Mouse (Mus musculus): ENCODE results near the gene Cryl1. TPM values are rescaled to one million over a fixed set of nuclear protein-coding genes. Genes with fewer than 3 reads are reported as not detected.

Cryl1 gene
- polyA plus RNA-seq (2012; rRNA removed) (5.9 and 7.4 TPM in 2 replicates), polyA plus RNA-seq (2014; fragmentation: Nextera tagmentation; extraction: Ambion mirVana) (6.0 and 8.3 TPM in 2 replicates)

DNA sequence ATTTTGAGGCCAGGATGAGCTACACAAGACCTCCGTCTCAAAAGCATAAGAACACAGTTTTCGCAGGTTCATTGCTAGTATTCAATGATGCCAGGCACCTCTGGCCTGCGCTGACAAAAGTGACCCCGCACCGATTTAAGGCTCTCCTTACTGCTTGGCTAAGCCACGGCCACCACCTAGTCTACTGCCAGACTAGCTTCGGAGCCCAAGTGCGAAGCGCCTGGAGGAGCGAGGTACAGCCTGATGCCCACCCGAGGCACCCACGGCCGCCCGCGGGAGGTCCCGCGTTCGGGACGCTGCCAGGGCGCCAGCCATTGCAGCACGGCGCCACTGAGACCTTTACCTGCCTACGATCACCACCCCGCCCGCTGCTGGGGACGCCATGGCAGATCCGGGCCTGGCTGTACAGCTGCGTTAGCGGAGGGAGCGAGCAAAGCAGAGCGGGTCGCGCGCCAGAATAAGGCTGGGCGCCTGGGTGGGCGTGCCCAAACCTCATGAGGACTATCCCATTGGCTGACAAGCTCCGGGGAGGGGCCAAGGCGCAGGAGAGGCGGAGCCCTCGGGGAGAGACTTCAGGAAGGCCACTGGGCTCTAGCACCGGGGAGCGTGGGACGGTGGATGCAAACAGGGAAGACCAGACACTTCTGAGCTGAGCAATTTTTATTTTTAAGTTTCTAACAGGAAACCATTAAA, at the start of gene Cryl1:
Gene Cryl1, minus strand, starts transcription at position 465 of the 693 bp plus-strand sequence.
- peak within 1 kb of the TSS; percentile 22 for H3K27ac ChIP-seq
- TF ChIP-seq EP300 (IDR thresholded peaks at IDR 0.05; ENCODE audit: low read depth), result no peak
- no peak for TF ChIP-seq CTCF (IDR thresholded peaks at IDR 0.05; ENCODE audit: low read depth)
- ATAC-seq (ENCODE audit: insufficient read depth), result peak; percentile 99

DNA sequence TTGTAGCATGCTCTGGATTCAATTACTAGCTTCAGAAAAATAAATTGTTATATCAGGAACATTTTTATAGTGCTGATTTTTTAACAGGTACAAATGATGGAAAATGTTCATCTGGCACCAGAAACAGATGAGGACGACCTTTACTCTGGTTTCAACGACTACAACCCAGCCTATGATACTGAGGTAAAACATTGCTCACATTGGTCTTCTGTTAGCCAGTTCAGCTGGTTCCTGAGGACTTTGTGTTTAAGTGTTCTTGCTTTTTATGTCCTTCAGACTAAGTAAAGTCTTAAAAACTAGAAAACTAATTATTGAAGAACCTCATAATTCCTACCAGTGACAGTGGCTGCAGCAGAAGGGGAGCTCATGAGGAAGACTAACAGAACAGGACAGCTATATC, 32.1 kb upstream of the Cryl1 start:
- Histone ChIP-seq H3K9ac (replicated peaks) (no peak overlapping the region), H3K4me1 (replicated peaks; ENCODE audit: control insufficient read depth in 2 of 2, insufficient read depth in 2 of 2, low read length in 1 of 2) (no peaks in the 10 kb centered on the region), H3K9me3 (ENCODE audit: control insufficient read depth, low read length) (no peaks in the 10 kb centered on the region), H3K4me2 (ENCODE audit: low read depth) (no peak overlapping the region), H3K27me3 (ENCODE audit: control insufficient read depth, insufficient read depth, low read length) (no peaks in the 10 kb centered on the region), H3K4me3 (ENCODE audit: insufficient read depth in 1 of 2, low read depth in 2 of 2, low read length in 2 of 2) (no peak overlapping the region), H3K27ac (no peak overlapping the region), H3K36me3 (replicated peaks; ENCODE audit: control insufficient read depth, insufficient read depth, low read depth) (no peaks in the 10 kb centered on the region)
- TF ChIP-seq EP300 (IDR thresholded peaks at IDR 0.05; ENCODE audit: low read depth), result no peak
- DNase-seq (ENCODE audit: low read depth in 3 of 3, low spot score in 3 of 3) (no peak), ATAC-seq (ENCODE audit: insufficient read depth) (no peak)
- 70% methylated on average over 2 of the region's 2 CpGs for WGBS (ENCODE audit: insufficient replicate concordance)

More for the DNA sequence above, at the start of gene Cryl1:
- Histone ChIP-seq H3K4me2 (ENCODE audit: low read depth) (peak within 1 kb of the TSS; percentile 91), H3K9ac (replicated peaks) (peak within 1 kb of the TSS; percentile 69), H3K27me3 (ENCODE audit: control insufficient read depth, insufficient read depth, low read length) (no peaks in the 10 kb centered on the region), H3K4me1 (replicated peaks; ENCODE audit: control insufficient read depth in 2 of 2, insufficient read depth in 2 of 2, low read length in 1 of 2) (peaks cover 3 to 13% of the 10 kb centered on the region in 2 experiments; a peak in 3 of 4 replicates), H3K4me3 (ENCODE audit: insufficient read depth in 1 of 2, low read depth in 2 of 2, low read length in 2 of 2) (peak within 1 kb of the TSS; percentile 65 to 74), H3K36me3 (replicated peaks; ENCODE audit: control insufficient read depth, insufficient read depth, low read depth) (no peaks in the 10 kb centered on the region), H3K9me3 (ENCODE audit: control insufficient read depth, low read length) (no peaks in the 10 kb centered on the region)
- DNase-seq (ENCODE audit: low read depth in 3 of 3, low spot score in 3 of 3), result peak; percentile 89 to 92 (median 91)
- 2% methylated on average over 43 of the region's 43 CpGs for WGBS (ENCODE audit: insufficient replicate concordance)

DNA sequence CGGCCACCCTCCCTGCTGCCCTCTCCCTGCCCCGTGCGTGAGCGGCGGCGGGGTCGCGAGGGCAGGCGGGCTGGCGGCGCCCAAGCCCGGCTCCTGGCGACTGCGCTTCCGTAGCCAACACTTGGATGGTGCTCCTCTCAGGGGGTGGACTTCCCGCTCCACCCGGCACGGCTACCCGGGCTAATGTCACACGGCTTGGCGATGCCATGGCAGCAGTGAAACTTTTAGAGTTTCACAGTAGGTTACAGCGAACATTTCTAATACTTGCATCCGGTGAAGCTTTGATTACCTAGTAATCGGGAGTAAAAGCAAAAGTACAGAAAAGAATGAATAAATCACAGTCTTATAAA, 25.9 kb upstream of the Cryl1 start:
- peak; percentile 73 for ATAC-seq (ENCODE audit: insufficient read depth)
- Histone ChIP-seq H3K9me3 (ENCODE audit: control insufficient read depth, low read length) (no peaks in the 10 kb centered on the region), H3K36me3 (replicated peaks; ENCODE audit: control insufficient read depth, insufficient read depth, low read depth) (no peaks in the 10 kb centered on the region), H3K4me3 (ENCODE audit: insufficient read depth in 1 of 2, low read depth in 2 of 2, low read length in 2 of 2) (peak overlapping the region; percentile 66 to 75), H3K4me1 (replicated peaks; ENCODE audit: control insufficient read depth in 2 of 2, insufficient read depth in 2 of 2, low read length in 1 of 2) (peaks cover 2 to 4% of the 10 kb centered on the region in 2 experiments; a peak in 2 of 4 replicates), H3K27ac (no peak overlapping the region), H3K4me2 (ENCODE audit: low read depth) (peak overlapping the region; percentile 87), H3K9ac (replicated peaks) (peak overlapping the region; percentile 46), H3K27me3 (ENCODE audit: control insufficient read depth, insufficient read depth, low read length) (no peaks in the 10 kb centered on the region)
- under 1% methylated on average over 24 of the region's 24 CpGs for WGBS (ENCODE audit: insufficient replicate concordance)
- TF ChIP-seq EP300 (IDR thresholded peaks at IDR 0.05; ENCODE audit: low read depth) (no peak), CTCF (IDR thresholded peaks at IDR 0.05; ENCODE audit: low read depth) (no peak)
- no peak for DNase-seq (ENCODE audit: low read depth in 3 of 3, low spot score in 3 of 3)

DNA sequence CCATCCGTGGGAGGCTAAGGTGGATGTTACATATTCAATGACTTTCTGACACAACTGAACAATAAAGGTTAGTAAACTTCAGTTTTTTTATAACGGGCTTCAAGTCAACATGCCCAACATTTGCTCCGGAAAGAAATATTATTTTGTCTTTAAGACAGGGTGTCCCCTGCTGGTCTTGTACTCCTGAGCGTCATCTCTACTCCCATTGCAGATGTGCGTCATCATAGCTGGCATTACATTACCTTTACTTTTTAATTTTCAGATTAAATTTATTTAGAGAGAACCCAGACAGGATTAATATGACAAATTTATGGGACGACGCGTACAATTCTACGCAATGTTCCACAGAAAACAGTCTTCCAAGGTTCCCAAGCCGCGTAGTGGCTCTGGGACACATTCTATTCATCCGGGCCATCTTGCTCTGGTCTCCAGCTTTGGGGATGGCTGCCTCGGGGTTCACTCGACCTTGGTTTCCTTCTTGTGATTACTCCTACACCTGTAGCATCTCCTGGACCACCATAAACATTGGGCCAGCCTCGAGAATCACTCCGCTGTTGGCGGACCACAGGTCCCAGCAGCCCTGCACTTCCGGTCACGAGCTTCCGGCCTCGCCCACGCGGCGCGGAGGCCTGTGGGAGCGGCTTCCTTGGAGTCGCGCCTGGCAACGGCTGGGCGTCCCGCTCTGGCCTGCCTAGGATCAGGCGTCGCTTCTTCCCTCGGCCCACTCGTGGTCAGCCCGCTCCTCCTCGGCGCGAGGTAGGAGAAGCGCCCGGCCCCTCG, 25.3 kb upstream of the Cryl1 start, which contains the start of gene Ift88:
Gene Ift88, plus strand, starts transcription at position 631 of the 780 bp plus-strand sequence.
- peak within 1 kb of the TSS; percentile 66 to 75 for H3K4me3 ChIP-seq (ENCODE audit: insufficient read depth in 1 of 2, low read depth in 2 of 2, low read length in 2 of 2)
- H3K9me3 ChIP-seq (ENCODE audit: control insufficient read depth, low read length), result no peaks in the 10 kb centered on the region
- DNase-seq (ENCODE audit: low read depth in 3 of 3, low spot score in 3 of 3) (peak; percentile 66 to 70 (median 70)), ATAC-seq (ENCODE audit: insufficient read depth) (peak; percentile 98)
- H3K4me2 ChIP-seq (ENCODE audit: low read depth), result peak within 1 kb of the TSS; percentile 87
- H3K36me3 ChIP-seq (replicated peaks; ENCODE audit: control insufficient read depth, insufficient read depth, low read depth), result no peaks in the 10 kb centered on the region
- H3K9ac ChIP-seq (replicated peaks), result peak within 1 kb of the TSS; percentile 46
- H3K27ac ChIP-seq, result no peak within 1 kb of the TSS
- H3K4me1 ChIP-seq (replicated peaks; ENCODE audit: control insufficient read depth in 2 of 2, insufficient read depth in 2 of 2, low read length in 1 of 2), result peaks cover 2 to 4% of the 10 kb centered on the region in 2 experiments; a peak in 2 of 4 replicates
- 3% methylated on average over 42 of the region's 42 CpGs for WGBS (ENCODE audit: insufficient replicate concordance)
- TF ChIP-seq CTCF (IDR thresholded peaks at IDR 0.05; ENCODE audit: low read depth) (no peak), EP300 (IDR thresholded peaks at IDR 0.05; ENCODE audit: low read depth) (no peak)
- H3K27me3 ChIP-seq (ENCODE audit: control insufficient read depth, insufficient read depth, low read length), result no peaks in the 10 kb centered on the region

DNA sequence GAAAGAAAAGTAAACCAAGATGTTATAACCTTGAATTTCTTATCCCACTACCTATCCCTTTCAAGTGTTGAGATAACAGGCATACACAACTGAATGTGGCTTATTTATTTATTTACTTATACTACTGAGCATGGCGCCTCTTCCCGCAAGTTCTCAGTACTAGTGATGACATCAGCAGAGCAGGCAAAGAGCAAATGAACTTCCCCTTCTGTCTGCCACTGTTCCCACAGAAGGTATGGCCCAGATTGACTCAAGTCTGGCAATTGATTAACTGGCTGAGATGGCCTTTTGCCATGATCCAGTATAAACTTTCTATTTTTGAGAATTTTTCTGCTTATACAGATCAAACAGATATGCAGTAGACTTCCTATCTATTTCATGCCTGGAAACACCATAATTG, 18.9 kb upstream of the Cryl1 start:
- TF ChIP-seq CTCF (IDR thresholded peaks at IDR 0.05; ENCODE audit: low read depth) (no peak), EP300 (IDR thresholded peaks at IDR 0.05; ENCODE audit: low read depth) (no peak)
- ATAC-seq (ENCODE audit: insufficient read depth), result no peak
- H3K27ac ChIP-seq, result no peak overlapping the region
- no peak overlapping the region for H3K9ac ChIP-seq (replicated peaks)
- no peaks in the 10 kb centered on the region for H3K36me3 ChIP-seq (replicated peaks; ENCODE audit: control insufficient read depth, insufficient read depth, low read depth)
- WGBS (ENCODE audit: insufficient replicate concordance), result 65% methylated on average over 2 of the region's 2 CpGs
- H3K4me3 ChIP-seq (ENCODE audit: insufficient read depth in 1 of 2, low read depth in 2 of 2, low read length in 2 of 2), result no peak overlapping the region
- H3K9me3 ChIP-seq (ENCODE audit: control insufficient read depth, low read length), result no peaks in the 10 kb centered on the region
- no peaks in the 10 kb centered on the region for H3K4me1 ChIP-seq (replicated peaks; ENCODE audit: control insufficient read depth in 2 of 2, insufficient read depth in 2 of 2, low read length in 1 of 2)
- DNase-seq (ENCODE audit: low read depth in 3 of 3, low spot score in 3 of 3), result no peak
- H3K27me3 ChIP-seq (ENCODE audit: control insufficient read depth, insufficient read depth, low read length), result no peaks in the 10 kb centered on the region
- H3K4me2 ChIP-seq (ENCODE audit: low read depth), result no peak overlapping the region
